Mouse (Mus musculus) embryonic facial prominence, embryonic 14.5 days (tissue): ENCODE results near the gene Sort1. TPM values are rescaled to one million over a fixed set of nuclear protein-coding genes. Genes with fewer than 3 reads are reported as not detected.
A peak's percentile ranks its signal among the peaks of the same experiment; 100 is the strongest.

Experiments
- ATAC-seq: fragments of 200-750 bp; cut with Nextera tagmentation; 2 replicates; pipeline ENCODE4 v1.8.0; 2017; ENCODE audit warnings: low read depth, moderate number of reproducible peaks, moderate TSS enrichment
- DNase-seq: peaks from one replicate; pipeline ENCODE4 v3.0.0-alpha.2; 2015; ENCODE audit warnings: low spot score
- H3K27ac ChIP-seq: fragments of 300-500 bp; sonication (generic); replicated peaks from 2 replicates; pipeline ENCODE4 v1.5.1; 2014; ENCODE audit warnings: low read depth, mild to moderate bottlenecking, low read length, moderate library complexity
- H3K27me3 ChIP-seq: fragments of 300-500 bp; sonication (generic); replicated peaks from 2 replicates; pipeline ENCODE4 v1.6.1; 2014; ENCODE audit warnings: low read length; ENCODE audit not compliant: control insufficient read depth, insufficient read depth
- H3K36me3 ChIP-seq: fragments of 300-500 bp; sonication (generic); 2 replicates; pipeline ENCODE4 v1.6.1; 2014; ENCODE audit warnings: low read length, mixed read lengths; ENCODE audit not compliant: control insufficient read depth, insufficient read depth
- H3K4me1 ChIP-seq: fragments of 300-500 bp; sonication (generic); 2 replicates; pipeline ENCODE4 v1.6.1; 2014; ENCODE audit warnings: antibody characterized with exemption, low read length; ENCODE audit not compliant: control insufficient read depth, insufficient read depth
- H3K4me2 ChIP-seq: fragments of 300-500 bp; sonication (generic); 2 replicates; pipeline ENCODE4 v1.6.1; 2014; ENCODE audit warnings: low read depth, mild to moderate bottlenecking, low read length, moderate library complexity, mixed read lengths
- H3K4me3 ChIP-seq: fragments of 300-500 bp; sonication (generic); 2 replicates; pipeline ENCODE4 v1.5.1; 2014; ENCODE audit warnings: low read depth, mild to moderate bottlenecking, low read length
- H3K9ac ChIP-seq: fragments of 300-500 bp; sonication (generic); 2 replicates; pipeline ENCODE4 v1.6.1; 2014; ENCODE audit warnings: low read depth, mild to moderate bottlenecking, low read length, moderate library complexity, mixed read lengths
- H3K9me3 ChIP-seq: fragments of 300-500 bp; sonication (generic); 2 replicates; pipeline ENCODE4 v1.6.1; 2016; ENCODE audit warnings: low read length; ENCODE audit not compliant: control insufficient read depth
- WGBS: fragments of 180-500 bp; shearing (Covaris S2); extraction: QIAGEN DNeasy Blood & Tissue Kit; methylation state at CpG from one replicate; pipeline ENCODE4 v1.1.7; 2014; 5-methylcytosine and 5-hydroxymethylcytosine counted together
- polyA plus RNA-seq: library from polyadenylated mRNA; unstranded; fragments of >200 nt; fragmentation: Nextera tagmentation; extraction: Ambion mirVana; gene quantifications from 2 replicates; pipeline ENCODE4 v1.2.1, GENCODE M21; 2014

Gene Sort1
- polyA plus RNA-seq, 1 experiment from 2014 or later = 18.0 TPM

GRCm38 (mm10) chr3:108360894-108361293 is 77.0 kb downstream of the Sort1 start:
- Histone ChIP-seq H3K4me3 (no peak overlapping the region), H3K36me3 (peaks cover 17% of the 10 kb centered on the region), H3K9ac (no peak overlapping the region), H3K27me3 (no peaks in the 10 kb centered on the region), H3K4me2 (no peak overlapping the region), H3K4me1 (peaks cover 6% of the 10 kb centered on the region; the same call in 1 of the 2 replicates), H3K9me3 (no peaks in the 10 kb centered on the region), H3K27ac (peak overlapping the region; percentile 13; the same call in 1 of the 2 replicates)
- no peak; the same call in 1 of the 2 replicates for ATAC-seq
- WGBS = 10% methylated on average over 7 of the region's 7 CpGs
- peak; percentile 31 for DNase-seq

GRCm38 (mm10) chr3:108363626-108364025 is 79.7 kb downstream of the Sort1 start:
- no peak overlapping the region for H3K27ac ChIP-seq
- no peak overlapping the region for H3K4me3 ChIP-seq
- H3K27me3 ChIP-seq = no peaks in the 10 kb centered on the region
- no peaks in the 10 kb centered on the region for H3K36me3 ChIP-seq
- H3K9me3 ChIP-seq = no peaks in the 10 kb centered on the region
- H3K4me1 ChIP-seq = peaks cover 6% of the 10 kb centered on the region; the same call in 1 of the 2 replicates
- no peak overlapping the region for H3K4me2 ChIP-seq
- DNase-seq (no peak), ATAC-seq (no peak)
- H3K9ac ChIP-seq = no peak overlapping the region
- WGBS = 68% methylated on average over 3 of the region's 3 CpGs

GRCm38 (mm10) chr3:108364270-108364995 is 80.6 kb downstream of the Sort1 start, which contains the start of gene Mybphl:
Mybphl (plus strand) TSS chr3:108364911.
- ATAC-seq = no peak
- Histone ChIP-seq H3K9ac (no peak within 1 kb of the TSS), H3K4me3 (no peak within 1 kb of the TSS), H3K36me3 (no peaks in the 10 kb centered on the region), H3K27me3 (no peaks in the 10 kb centered on the region), H3K4me1 (peaks cover 6% of the 10 kb centered on the region; the same call in 1 of the 2 replicates), H3K4me2 (no peak within 1 kb of the TSS), H3K9me3 (no peaks in the 10 kb centered on the region), H3K27ac (no peak within 1 kb of the TSS)
- 65% methylated on average over 9 of the region's 9 CpGs for WGBS
- no peak for DNase-seq

- WGBS = 66% methylated on average over 9 of the region's 9 CpGs
- no peak for DNase-seq
Measured at GRCm38 (mm10) chr3:108367173-108367572, 83.3 kb downstream of the Sort1 start.

GRCm38 (mm10) chr3:108367828-108368227 is 83.9 kb downstream of the Sort1 start:
- no peak overlapping the region for H3K4me3 ChIP-seq
- 77% methylated on average over 3 of the region's 3 CpGs for WGBS
- no peak for ATAC-seq

More at GRCm38 (mm10) chr3:108367173-108367572, 83.3 kb downstream of the Sort1 start:
- Histone ChIP-seq H3K9me3 (no peaks in the 10 kb centered on the region), H3K27me3 (no peaks in the 10 kb centered on the region), H3K4me1 (peaks cover under 1% of the 10 kb centered on the region; the same call in 1 of the 2 replicates), H3K27ac (no peak overlapping the region), H3K36me3 (no peaks in the 10 kb centered on the region), H3K9ac (no peak overlapping the region), H3K4me2 (no peak overlapping the region), H3K4me3 (no peak overlapping the region)
- peak; percentile 16; the same call in 1 of the 2 replicates for ATAC-seq

GRCm38 (mm10) chr3:108368721-108369120 is 84.8 kb downstream of the Sort1 start:
- WGBS = 82% methylated on average over 5 of the region's 5 CpGs
- no peak for ATAC-seq
- no peaks in the 10 kb centered on the region for H3K27me3 ChIP-seq

More at GRCm38 (mm10) chr3:108367828-108368227, 83.9 kb downstream of the Sort1 start:
- no peak for DNase-seq
- H3K4me2 ChIP-seq = no peak overlapping the region
- H3K9ac ChIP-seq = no peak overlapping the region
- no peak overlapping the region for H3K27ac ChIP-seq
- peaks cover 7% of the 10 kb centered on the region; the same call in 1 of the 2 replicates for H3K4me1 ChIP-seq
- no peaks in the 10 kb centered on the region for H3K27me3 ChIP-seq
- no peaks in the 10 kb centered on the region for H3K36me3 ChIP-seq
- no peaks in the 10 kb centered on the region for H3K9me3 ChIP-seq

GRCm38 (mm10) chr3:108372274-108372673 is 88.4 kb downstream of the Sort1 start:
- Histone ChIP-seq H3K4me1 (peaks cover 10% of the 10 kb centered on the region; the same call in 1 of the 2 replicates), H3K9me3 (no peaks in the 10 kb centered on the region), H3K36me3 (no peaks in the 10 kb centered on the region), H3K4me2 (no peak overlapping the region), H3K9ac (no peak overlapping the region), H3K27ac (0 out of 2 replicates have a peak overlapping the region, but pooled peaks have one; percentile 23), H3K4me3 (no peak overlapping the region), H3K27me3 (no peaks in the 10 kb centered on the region)
- DNase-seq (no peak), ATAC-seq (no peak)
- 56% methylated on average over 3 of the region's 3 CpGs for WGBS

More at GRCm38 (mm10) chr3:108368721-108369120, 84.8 kb downstream of the Sort1 start:
- H3K4me2 ChIP-seq = no peak overlapping the region
- no peaks in the 10 kb centered on the region for H3K36me3 ChIP-seq
- peaks cover 10% of the 10 kb centered on the region; the same call in 1 of the 2 replicates for H3K4me1 ChIP-seq
- H3K4me3 ChIP-seq = no peak overlapping the region
- no peak for DNase-seq
- H3K9ac ChIP-seq = no peak overlapping the region
- H3K9me3 ChIP-seq = no peaks in the 10 kb centered on the region
- H3K27ac ChIP-seq = no peak overlapping the region

GRCm38 (mm10) chr3:108372691-108373090 is 88.8 kb downstream of the Sort1 start:
- Histone ChIP-seq H3K9me3 (no peaks in the 10 kb centered on the region), H3K4me3 (no peak overlapping the region), H3K4me1 (peaks cover 10% of the 10 kb centered on the region; the same call in 1 of the 2 replicates), H3K27me3 (no peaks in the 10 kb centered on the region), H3K27ac (0 out of 2 replicates have a peak overlapping the region, but pooled peaks have one; percentile 23), H3K9ac (no peak overlapping the region), H3K36me3 (no peaks in the 10 kb centered on the region), H3K4me2 (no peak overlapping the region)
- ATAC-seq (peak; percentile 57; the same call in 1 of the 2 replicates), DNase-seq (peak; percentile 68)
- 49% methylated on average over 3 of the region's 3 CpGs for WGBS
